Mouse (Mus musculus) liver, adult (tissue): ENCODE data around the gene Mturn.

ENCODE experiments used
- GATA4 ChIP-seq: IDR thresholded peaks from 2 replicates; pipeline ENCODE4 v1.6.1; 2014; ENCODE audit warnings: mild to moderate bottlenecking, low read length; ENCODE audit not compliant: insufficient replicate concordance

Mturn gene

DNA sequence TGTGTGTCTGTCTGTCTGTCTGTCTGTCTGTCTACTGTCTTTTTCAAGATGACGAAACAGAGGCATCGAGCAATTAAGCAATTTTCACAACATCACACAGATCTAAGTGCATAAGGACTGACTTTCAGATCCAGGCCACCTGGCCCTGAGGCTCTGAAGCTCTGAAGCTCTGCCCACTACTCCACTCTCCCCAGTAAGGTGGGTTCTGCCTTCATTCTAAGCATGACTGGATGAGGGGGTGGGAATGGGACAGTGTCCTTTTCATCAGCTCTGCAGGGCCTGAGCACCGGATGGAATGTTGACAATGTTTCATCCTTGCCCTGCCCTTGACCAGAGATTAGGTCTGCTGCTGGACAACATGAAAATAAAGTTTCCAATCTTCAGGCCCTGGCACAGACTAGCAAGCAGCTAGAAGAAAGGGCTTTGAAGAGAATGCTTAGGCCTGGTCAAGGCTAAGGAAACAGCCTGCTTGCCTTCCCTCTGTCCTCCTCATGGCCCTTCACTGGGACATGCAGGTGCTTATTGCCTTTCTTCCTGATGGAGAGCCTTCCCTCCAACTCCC is 25.3 kb downstream of the Mturn start:
- TF ChIP-seq GATA4 = no peak

DNA sequence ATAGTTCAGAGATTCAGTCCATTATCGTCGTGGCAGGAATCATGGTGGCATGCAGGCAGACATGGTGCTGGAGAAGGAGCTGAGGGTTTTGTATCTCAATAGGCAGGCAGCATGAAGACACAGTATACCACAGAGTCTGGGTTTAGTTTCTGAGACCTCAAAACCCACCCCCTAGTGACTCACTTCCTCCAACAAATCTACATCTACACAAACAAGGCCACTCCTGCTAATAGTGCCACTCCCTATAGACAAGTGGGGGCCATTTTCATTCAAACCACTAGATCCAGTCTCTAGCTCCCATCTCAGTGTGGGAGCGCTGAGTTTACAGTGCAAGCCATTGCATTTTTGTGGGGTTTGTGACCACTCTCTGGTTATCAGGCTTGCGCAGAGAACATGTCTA is 27.2 kb downstream of the Mturn start:
- no peak for TF ChIP-seq GATA4

DNA sequence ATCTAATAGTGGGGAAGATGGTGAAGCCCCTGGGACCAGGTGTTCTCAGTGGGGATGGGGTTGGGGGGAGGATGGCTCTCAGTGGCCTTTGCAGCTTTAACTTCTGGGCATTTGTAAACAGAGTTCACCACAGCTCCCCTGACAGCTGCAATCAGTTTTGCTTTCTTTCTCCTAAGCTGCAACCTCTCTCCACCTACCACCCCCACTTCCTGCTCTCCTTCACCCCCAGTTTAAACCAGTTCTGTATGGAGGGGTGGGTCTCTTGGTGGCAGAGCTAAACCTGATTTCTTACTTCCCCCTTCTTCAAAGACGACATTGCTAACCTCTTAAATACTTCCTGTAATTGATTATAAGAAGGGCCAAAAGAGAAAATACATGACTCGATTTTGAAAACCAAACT is 34.3 kb downstream of the Mturn start:
- TF ChIP-seq GATA4 = no peak

DNA sequence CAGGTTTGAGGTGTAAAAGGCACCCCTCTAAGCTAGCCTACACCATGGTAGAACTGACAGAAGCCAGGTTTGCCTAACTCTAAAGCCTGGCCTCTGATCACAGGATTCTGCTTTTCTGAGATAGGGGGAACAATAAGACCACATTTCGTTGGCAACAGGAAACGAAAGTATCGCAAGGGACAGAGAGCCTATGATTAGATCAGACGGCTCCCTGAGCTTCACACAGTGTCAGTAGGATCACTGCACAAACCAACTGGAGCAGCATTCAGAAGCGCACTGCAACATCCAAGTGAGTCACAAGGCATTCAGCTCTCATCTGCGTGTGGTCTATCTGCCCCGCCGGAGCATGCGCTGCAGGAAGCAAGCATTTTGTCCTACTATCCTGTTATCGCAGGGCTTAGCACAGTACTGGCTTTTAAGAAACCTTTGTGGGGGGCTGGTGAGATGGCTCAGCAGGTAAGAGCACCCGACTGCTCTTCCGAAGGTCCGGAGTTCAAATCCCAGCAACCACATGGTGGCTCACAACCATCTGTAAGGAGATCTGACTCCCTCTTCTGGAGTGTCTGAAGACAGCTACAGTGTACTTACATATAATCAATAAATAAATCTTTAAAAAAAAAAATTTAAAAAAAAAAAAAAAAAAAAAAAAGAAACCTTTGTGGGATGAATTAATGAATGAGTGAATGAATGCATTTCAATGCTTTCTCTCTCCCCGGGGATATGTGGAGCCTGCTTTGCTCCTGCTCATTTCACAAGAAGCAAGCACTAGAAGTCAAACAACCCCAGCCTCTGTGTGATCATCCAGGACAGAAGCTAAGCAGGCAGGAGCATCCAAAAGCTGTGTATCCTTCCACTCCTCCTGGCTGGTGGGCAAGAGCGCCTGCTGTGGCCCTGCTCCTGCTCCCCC is 37.6 kb downstream of the Mturn start:
- TF ChIP-seq GATA4 = no peak

DNA sequence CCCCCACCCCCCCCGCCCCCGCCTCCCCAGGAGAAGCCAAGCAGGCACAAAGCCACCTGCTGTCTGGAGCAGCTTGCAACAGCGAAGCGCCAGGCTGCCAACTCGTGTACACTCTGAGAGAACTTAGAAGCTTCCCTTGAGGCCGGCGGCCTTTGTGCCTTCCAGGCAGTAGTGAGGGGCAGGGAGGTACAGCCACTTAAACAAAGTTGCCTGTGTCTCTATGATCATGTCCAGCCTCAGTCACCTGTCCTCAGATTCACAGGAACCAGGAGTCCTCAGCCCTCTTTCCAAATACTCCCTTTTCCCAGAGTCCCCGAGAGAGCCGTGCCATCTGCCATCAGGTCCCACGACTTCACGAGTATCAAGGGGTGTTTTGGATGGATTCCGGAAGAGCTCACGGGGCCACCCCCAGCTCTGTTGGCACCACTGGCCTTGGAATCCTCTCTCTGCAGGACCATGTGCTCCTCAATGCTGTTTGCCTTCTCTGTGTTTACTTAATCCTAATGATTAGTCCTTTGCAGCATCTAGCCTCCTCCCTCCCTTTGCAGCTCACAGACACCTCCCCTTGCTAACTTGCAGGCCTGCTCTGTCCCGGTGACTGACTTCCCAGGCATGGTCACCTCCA is 38.4 kb downstream of the Mturn start:
- no peak for TF ChIP-seq GATA4

DNA sequence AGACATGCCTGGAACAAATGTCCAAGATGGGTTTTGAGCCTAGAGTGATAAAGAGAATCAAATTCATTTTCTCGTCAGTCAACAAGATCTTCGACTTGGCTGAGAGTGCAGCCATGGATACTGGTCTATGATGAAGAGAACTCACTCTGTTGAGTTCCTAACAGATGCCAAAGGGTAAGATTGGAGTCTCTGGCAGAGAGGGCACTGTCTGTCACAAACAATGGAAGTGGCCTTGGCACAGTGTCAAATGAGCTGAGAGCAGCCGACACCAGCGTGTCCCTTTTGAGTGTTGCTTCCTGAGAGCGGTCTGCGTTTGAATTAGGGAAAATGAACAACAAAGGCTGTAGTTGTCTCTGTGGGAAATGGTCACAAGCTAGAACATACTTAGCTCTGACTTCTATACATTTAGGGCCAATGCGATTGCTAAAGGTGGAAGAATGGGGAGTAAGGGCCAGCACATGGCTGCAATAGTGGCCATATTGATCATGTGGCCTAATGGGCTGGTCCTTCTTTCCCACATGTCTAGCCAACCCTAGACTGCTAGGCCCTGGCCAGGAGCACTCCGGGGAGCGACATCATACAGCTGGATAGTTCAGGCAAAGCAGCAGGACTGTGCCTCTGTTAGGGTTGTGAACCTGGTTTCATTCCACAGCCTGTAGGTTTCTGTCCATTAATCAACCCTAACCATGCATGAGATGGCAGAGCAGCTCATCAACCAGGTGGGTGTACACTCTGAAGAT is 39.3 kb downstream of the Mturn start:
- TF ChIP-seq GATA4 = no peak

DNA sequence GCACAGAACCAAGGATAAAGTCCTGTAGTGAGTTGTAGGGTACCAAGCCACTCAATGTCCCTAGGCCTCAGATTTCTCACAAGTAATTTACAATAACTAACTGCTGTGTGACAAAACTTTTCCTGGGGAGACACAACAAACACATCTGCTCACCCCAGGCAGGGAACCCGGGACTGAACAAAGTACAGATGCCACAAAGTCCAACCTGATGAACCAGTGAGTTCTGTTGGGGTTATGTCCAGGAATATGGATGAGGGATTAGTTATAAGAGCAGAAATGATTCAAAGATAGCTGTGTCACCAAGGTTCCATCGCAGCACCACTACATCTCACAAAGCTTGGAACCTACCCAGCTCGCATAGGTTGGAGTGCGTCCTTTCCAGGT is 39.8 kb downstream of the Mturn start:
- no peak for TF ChIP-seq GATA4

DNA sequence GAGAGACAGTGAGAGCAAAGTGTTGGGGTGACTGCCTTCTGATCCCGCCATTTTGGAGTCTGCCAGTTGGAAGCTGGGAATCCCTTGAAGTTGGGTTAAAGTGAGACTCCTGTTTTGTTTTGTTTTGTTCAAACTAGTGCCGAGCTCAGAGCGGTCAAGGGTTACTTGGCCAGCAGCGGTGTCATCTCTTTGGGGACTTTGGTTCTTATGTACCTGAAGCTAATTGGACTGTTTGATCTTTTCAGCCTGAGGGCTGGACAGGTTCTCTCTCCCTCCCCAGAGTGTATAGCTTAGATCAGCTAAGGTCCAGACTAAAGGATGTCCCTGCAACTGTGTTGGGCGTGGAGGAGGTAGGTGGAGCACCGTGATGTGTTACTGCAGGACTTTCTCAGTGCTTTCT is 44.9 kb downstream of the Mturn start:
- no peak for TF ChIP-seq GATA4

DNA sequence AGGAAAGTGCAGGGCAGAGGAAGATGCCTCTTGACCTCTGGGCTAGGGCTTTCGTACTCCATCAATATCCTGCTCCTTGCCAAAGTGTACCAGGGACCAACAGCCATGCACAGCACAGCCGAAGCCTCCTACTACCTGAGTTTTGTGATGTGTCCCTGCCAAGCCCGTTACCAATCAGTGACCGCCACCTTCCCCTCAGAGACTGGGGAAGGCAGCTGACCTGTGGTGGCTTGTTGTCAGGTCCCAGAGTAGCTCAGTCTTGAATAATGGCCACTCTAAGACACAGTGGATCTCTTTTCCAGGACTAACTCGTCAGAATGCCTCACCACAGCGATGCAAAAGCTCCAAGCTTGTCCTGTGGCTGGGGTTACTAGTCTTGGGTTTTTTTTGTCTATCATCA is 45.4 kb downstream of the Mturn start:
- no peak for TF ChIP-seq GATA4

DNA sequence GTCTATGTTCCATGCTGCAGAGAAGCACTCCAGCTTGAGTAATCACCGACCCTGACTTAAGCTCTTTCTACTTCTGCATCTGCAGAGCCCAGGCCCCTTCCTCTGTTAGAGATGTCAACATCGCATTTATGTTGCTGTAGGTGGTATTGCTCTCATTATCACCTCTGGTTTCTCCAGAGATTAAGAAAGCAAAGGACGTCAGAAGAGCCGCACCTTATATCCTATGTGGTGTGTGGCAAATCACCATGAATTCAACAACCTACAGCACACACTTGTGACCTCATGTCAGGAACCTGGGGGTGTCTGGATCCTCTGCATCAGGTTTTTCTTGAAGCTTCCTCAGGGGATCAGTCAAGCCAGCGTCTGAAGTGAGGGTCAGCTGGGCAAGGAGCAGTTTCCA is 46.0 kb downstream of the Mturn start:
- TF ChIP-seq GATA4 = no peak

DNA sequence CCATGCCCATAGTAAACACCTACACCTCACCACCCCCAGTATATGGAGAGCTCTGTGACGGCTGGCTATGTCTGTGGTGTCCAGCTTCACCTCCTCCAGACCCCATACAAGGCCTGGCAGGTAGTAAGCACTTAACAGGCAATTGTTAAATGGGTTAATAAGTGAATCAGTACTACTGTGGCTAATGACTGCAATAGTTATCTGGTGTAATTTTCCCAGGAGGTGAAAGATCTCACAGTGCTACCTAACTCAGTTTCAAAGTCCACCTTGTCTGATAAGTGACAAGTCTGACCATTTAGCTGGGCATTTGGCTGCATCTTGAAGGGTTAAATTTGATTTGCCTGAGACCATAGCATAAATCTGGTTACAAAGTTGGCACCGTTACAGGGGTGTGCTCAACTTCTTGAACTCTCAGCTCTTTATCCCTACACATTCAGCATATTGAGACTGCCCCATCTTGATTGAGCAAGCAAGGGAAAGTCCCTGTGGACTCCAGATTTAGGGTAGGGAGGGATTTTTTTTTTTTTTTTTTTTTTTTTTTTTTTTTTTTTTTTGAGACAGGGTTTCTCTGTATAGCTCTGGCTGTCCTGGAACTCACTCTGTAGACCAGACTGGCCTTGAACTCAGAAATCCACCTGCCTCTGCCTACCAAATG is 48.2 kb downstream of the Mturn start:
- TF ChIP-seq GATA4 = peak; percentile 32; the same call in 1 of the 2 replicates

DNA sequence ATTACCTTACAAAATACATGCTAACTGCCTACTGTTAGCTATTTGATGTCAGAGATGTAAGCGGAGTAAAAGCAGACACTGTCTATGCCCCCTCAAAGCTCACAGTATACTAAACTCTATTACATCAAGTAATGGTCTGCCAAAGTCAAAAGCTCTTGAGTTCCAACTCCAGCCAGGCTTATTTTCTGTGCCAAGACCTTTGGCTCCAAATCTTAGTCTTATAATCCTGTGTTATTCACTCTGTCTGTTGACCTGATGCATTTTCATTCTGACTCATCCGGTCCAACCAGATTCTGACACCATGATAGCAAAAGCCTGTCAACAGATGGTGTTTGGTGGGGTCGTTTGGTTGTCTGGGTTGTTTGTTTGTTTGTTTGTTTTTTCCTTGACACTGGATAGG is 50.3 kb downstream of the Mturn start:
- TF ChIP-seq GATA4 = no peak

DNA sequence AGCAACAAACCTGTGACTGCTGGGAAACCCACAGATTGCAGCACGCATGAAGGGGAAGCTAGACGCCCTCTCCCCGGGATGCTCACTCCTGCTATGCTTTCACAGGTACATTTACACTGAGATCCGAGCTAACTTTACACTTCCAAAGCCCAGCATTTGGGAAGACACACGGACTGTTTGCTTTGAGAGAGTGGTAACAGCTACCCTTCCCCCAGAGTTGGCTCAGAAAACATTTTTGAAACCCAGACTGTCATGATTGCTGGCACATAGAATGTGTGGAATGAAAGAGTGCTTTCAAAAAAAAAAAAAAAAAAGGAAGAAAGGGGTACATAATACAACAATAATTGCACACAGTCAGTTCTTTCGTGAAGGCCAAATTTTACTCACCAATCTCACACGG is 51.3 kb downstream of the Mturn start:
- TF ChIP-seq GATA4 = no peak

DNA sequence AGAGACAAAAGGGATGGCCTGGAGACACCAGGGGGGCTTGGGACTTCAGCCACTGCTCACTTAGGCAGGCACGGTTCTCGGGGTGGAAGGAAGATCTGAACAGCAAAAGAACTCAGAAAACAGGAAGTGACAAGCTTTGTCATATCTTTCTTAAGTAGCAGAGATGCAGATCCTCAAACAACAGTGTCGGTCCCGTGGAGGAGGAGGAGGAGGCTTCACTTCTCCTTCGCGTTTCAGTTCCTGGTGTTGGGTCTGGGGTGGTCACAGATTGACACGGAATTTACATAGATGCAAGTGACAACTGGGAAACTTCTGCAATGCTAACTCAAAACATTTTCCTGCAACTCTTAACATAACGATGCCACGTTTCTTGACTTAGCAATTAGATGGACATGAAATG is 54.7 kb downstream of the Mturn start:
- TF ChIP-seq GATA4 = no peak

DNA sequence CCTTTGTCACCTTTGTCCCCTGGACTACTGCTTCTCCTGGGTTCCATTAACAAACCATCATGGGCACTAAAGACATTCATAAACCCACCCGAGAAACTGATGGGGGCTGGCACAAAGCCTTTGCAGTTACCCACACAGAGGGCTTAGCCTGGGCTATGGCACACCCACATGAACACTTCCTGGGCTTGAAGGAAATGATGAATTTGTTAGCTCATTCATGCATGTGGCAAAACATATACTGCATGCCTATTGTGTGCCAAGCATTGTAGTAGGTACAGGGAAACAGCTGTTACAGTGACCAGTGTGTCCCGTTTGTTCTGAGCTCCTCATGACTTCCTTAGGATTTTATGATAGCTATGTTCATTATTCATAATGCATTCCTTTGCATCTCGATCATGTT is 55.8 kb downstream of the Mturn start:
- no peak for TF ChIP-seq GATA4
